Mouse (Mus musculus) lung, embryonic 16.5 days (tissue): ENCODE data around the gene Filip1. TPM values are rescaled to one million over a fixed set of nuclear protein-coding genes. Genes with fewer than 3 reads are reported as not detected.

Experiments
- ATAC-seq: fragments of 200-750 bp; cut with Nextera tagmentation; 2 replicates; pipeline ENCODE4 v1.8.0; 2017; ENCODE audit warnings: low read depth, mild to moderate bottlenecking, moderate library complexity
- H3K27ac ChIP-seq: fragments of 300-500 bp; sonication (generic); 2 replicates; pipeline ENCODE4 v1.5.1; 2014; ENCODE audit warnings: mild to moderate bottlenecking, control low read depth, low read length
- H3K27me3 ChIP-seq: fragments of 300-500 bp; sonication (generic); 2 replicates; pipeline ENCODE4 v1.6.1; 2014; ENCODE audit warnings: low read depth, low read length, mixed read lengths; ENCODE audit not compliant: control insufficient read depth, insufficient read depth
- H3K36me3 ChIP-seq: fragments of 300-500 bp; sonication (generic); 2 replicates; pipeline ENCODE4 v1.6.1; 2014; ENCODE audit warnings: low read length; ENCODE audit not compliant: control insufficient read depth, insufficient read depth
- H3K4me1 ChIP-seq: fragments of 300-500 bp; sonication (generic); replicated peaks from 2 replicates; pipeline ENCODE4 v1.6.1; 2014; ENCODE audit warnings: low read length, mixed read lengths; ENCODE audit not compliant: control insufficient read depth, insufficient read depth
- H3K4me2 ChIP-seq: fragments of 300-500 bp; sonication (generic); 2 replicates; pipeline ENCODE4 v1.6.1; 2014; ENCODE audit warnings: low read depth, low read length, control low read depth
- H3K4me3 ChIP-seq: fragments of 300-500 bp; sonication (generic); 2 replicates; pipeline ENCODE4 v1.5.1; 2014; ENCODE audit warnings: mild to moderate bottlenecking, low read length, control low read depth
- H3K9ac ChIP-seq: fragments of 300-500 bp; sonication (generic); 2 replicates; pipeline ENCODE4 v1.6.1; 2014; ENCODE audit warnings: low read length, control low read depth
- H3K9me3 ChIP-seq: fragments of 300-500 bp; sonication (generic); 2 replicates; pipeline ENCODE4 v1.6.1; 2016; ENCODE audit warnings: low read length; ENCODE audit not compliant: control insufficient read depth
- WGBS: fragments of 180-500 bp; shearing (Covaris S2); extraction: QIAGEN DNeasy Blood & Tissue Kit; methylation state at CpG from one replicate; pipeline ENCODE4 v1.1.7; 2014; 5-methylcytosine and 5-hydroxymethylcytosine counted together
- polyA plus RNA-seq: library from polyadenylated mRNA; unstranded; fragments of >200 nt; fragmentation: Nextera tagmentation; extraction: Ambion mirVana; gene quantifications from 2 replicates; pipeline ENCODE4 v1.2.1, GENCODE M21; 2015

Gene Filip1
- polyA plus RNA-seq, 1 experiment from 2014 or later, result 14.2 TPM

- H3K36me3 ChIP-seq, result no peaks in the 10 kb centered on the region
- H3K4me1 ChIP-seq, result peaks cover 14% of the 10 kb centered on the region
- peak overlapping the region; percentile 17 for H3K4me3 ChIP-seq
- ATAC-seq, result peak; percentile 80
- H3K9ac ChIP-seq, result peak overlapping the region; percentile 39; the same call in 1 of the 2 replicates
- H3K4me2 ChIP-seq, result peak overlapping the region; percentile 36
- no peaks in the 10 kb centered on the region for H3K9me3 ChIP-seq
- 42% methylated on average over 16 of the region's 16 CpGs for WGBS
- no peaks in the 10 kb centered on the region for H3K27me3 ChIP-seq
- H3K27ac ChIP-seq, result peak overlapping the region; percentile 72
Observed at GRCm38 (mm10) chr9:79961630-79962285, 50.9 kb downstream of the Filip1 start.

- H3K4me2 ChIP-seq, result no peak overlapping the region
- H3K9me3 ChIP-seq, result no peaks in the 10 kb centered on the region
- no peaks in the 10 kb centered on the region for H3K36me3 ChIP-seq
- no peak for ATAC-seq
- no peak overlapping the region for H3K27ac ChIP-seq
- no peak overlapping the region for H3K9ac ChIP-seq
- 73% methylated on average over 6 of the region's 6 CpGs for WGBS
- H3K4me1 ChIP-seq, result peaks cover 9% of the 10 kb centered on the region; the same call in 1 of the 2 replicates
- H3K4me3 ChIP-seq, result no peak overlapping the region
- H3K27me3 ChIP-seq, result no peaks in the 10 kb centered on the region
Observed at GRCm38 (mm10) chr9:79960453-79960852, 52.2 kb downstream of the Filip1 start.

DNA sequence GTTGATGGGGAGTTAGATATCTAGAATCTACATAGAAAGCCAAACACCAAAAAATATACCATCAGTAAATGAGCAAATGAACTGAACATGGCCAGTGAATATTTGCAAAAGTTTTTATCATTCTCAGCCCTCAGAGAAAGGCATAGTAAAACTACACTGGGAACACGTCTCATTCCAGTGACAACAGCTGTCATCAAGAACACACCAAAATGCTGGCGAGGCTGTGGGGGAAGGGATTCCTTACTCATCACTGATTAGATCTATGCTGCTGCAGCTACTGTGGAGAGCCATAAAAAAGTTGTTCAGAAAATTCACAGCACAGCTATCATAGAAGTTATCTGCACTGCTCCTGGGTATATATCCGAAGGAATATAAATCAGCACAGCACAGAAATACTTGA lies 54.3 kb downstream of the Filip1 start:
- H3K4me3 ChIP-seq, result no peak overlapping the region
- H3K4me1 ChIP-seq, result peaks cover 10% of the 10 kb centered on the region
- no peaks in the 10 kb centered on the region for H3K36me3 ChIP-seq
- WGBS, result 54% methylated on average over 3 of the region's 3 CpGs
- no peaks in the 10 kb centered on the region for H3K27me3 ChIP-seq
- H3K9me3 ChIP-seq, result no peaks in the 10 kb centered on the region
- no peak for ATAC-seq
- H3K27ac ChIP-seq, result no peak overlapping the region
- no peak overlapping the region for H3K4me2 ChIP-seq
- H3K9ac ChIP-seq, result no peak overlapping the region

GRCm38 (mm10) chr9:79954944-79955343 lies 57.7 kb downstream of the Filip1 start:
- H3K9ac ChIP-seq, result no peak overlapping the region
- no peak overlapping the region for H3K4me2 ChIP-seq
- peak; percentile 56; the same call in 1 of the 2 replicates for ATAC-seq
- no peak overlapping the region for H3K27ac ChIP-seq
- H3K4me3 ChIP-seq, result no peak overlapping the region
- WGBS, result 33% methylated on average over 5 of the region's 5 CpGs
- peaks cover 18% of the 10 kb centered on the region for H3K4me1 ChIP-seq
- no peaks in the 10 kb centered on the region for H3K36me3 ChIP-seq
- H3K9me3 ChIP-seq, result no peaks in the 10 kb centered on the region
- H3K27me3 ChIP-seq, result no peaks in the 10 kb centered on the region

GRCm38 (mm10) chr9:79951984-79952383 lies 60.7 kb downstream of the Filip1 start:
- no peak overlapping the region for H3K4me2 ChIP-seq
- no peak overlapping the region for H3K4me3 ChIP-seq
- peak overlapping the region; percentile 44; the same call in 1 of the 2 replicates for H3K27ac ChIP-seq
- no peaks in the 10 kb centered on the region for H3K9me3 ChIP-seq
- 53% methylated on average over 8 of the region's 8 CpGs for WGBS
- H3K4me1 ChIP-seq, result peaks cover 11% of the 10 kb centered on the region
- H3K9ac ChIP-seq, result no peak overlapping the region
- peak; percentile 47; the same call in 1 of the 2 replicates for ATAC-seq
- no peaks in the 10 kb centered on the region for H3K36me3 ChIP-seq
- H3K27me3 ChIP-seq, result no peaks in the 10 kb centered on the region

DNA sequence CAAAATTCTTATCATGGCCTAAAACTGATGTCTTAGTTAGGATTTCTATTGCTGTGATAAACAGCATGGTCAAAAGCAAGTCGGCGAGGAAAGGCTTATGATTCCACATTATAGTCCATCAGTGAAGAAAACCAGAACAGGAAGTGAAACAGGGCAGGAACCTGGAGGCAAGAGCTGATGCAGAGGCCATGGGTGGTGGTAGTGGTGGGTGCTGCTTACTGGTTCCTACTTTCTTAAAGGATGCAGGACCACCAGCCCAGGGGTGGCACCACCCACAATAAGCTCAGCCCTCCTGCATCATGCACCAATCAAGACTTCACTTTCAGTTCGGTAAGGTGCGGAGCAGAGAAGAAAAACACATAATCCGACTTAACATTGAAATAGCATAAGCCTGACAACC lies 61.3 kb downstream of the Filip1 start:
- no peak overlapping the region for H3K4me2 ChIP-seq
- WGBS, result 86% methylated on average over 5 of the region's 5 CpGs
- H3K9me3 ChIP-seq, result no peaks in the 10 kb centered on the region
- H3K36me3 ChIP-seq, result no peaks in the 10 kb centered on the region
- no peaks in the 10 kb centered on the region for H3K27me3 ChIP-seq
- H3K9ac ChIP-seq, result no peak overlapping the region
- H3K4me3 ChIP-seq, result no peak overlapping the region
- H3K4me1 ChIP-seq, result peaks cover 11% of the 10 kb centered on the region
- no peak overlapping the region for H3K27ac ChIP-seq
- no peak for ATAC-seq

GRCm38 (mm10) chr9:79950666-79951065 lies 62.0 kb downstream of the Filip1 start:
- no peak overlapping the region for H3K4me2 ChIP-seq
- H3K9ac ChIP-seq, result no peak overlapping the region
- H3K36me3 ChIP-seq, result no peaks in the 10 kb centered on the region
- no peaks in the 10 kb centered on the region for H3K27me3 ChIP-seq
- H3K4me1 ChIP-seq, result peaks cover 13% of the 10 kb centered on the region
- H3K4me3 ChIP-seq, result no peak overlapping the region
- 82% methylated on average over 5 of the region's 5 CpGs for WGBS
- ATAC-seq, result no peak
- H3K27ac ChIP-seq, result no peak overlapping the region
- no peaks in the 10 kb centered on the region for H3K9me3 ChIP-seq

GRCm38 (mm10) chr9:79950038-79950437 lies 62.6 kb downstream of the Filip1 start:
- Histone ChIP-seq H3K27ac (no peak overlapping the region), H3K9ac (no peak overlapping the region), H3K4me1 (peaks cover 17% of the 10 kb centered on the region), H3K4me3 (no peak overlapping the region), H3K27me3 (no peaks in the 10 kb centered on the region), H3K36me3 (0 out of 2 replicates have a peak, but pooled peaks cover 2% of the 10 kb centered on the region), H3K9me3 (no peaks in the 10 kb centered on the region), H3K4me2 (no peak overlapping the region)
- no peak for ATAC-seq
- 50% methylated on average over 6 of the region's 6 CpGs for WGBS

- Histone ChIP-seq H3K9me3 (no peaks in the 10 kb centered on the region), H3K9ac (no peak overlapping the region), H3K4me3 (no peak overlapping the region), H3K36me3 (0 out of 2 replicates have a peak, but pooled peaks cover 2% of the 10 kb centered on the region), H3K4me2 (no peak overlapping the region), H3K27me3 (no peaks in the 10 kb centered on the region), H3K4me1 (peaks cover 21% of the 10 kb centered on the region), H3K27ac (no peak overlapping the region)
- 73% methylated on average over 2 of the region's 2 CpGs for WGBS
- no peak for ATAC-seq
Observed at GRCm38 (mm10) chr9:79948376-79948775, 64.3 kb downstream of the Filip1 start.
